Mouse (Mus musculus): Measurements from ENCODE around the gene Cpsf4.
"Not testable (repeated sequence)": the region's sequence is repeated elsewhere in the genome, so short reads cannot be mapped to it uniquely, and the experiment has no call there.

The Cpsf4 gene

GRCm38 (mm10) chr5:145207385-145207784, 40.4 kb downstream of the Cpsf4 start:
- Histone ChIP-seq H3K9me3 (ENCODE audit: low read length) (no peaks in the 10 kb centered on the region), H3K4me1 (replicated peaks; ENCODE audit: low read depth, low read length) (peaks cover 55% of the 10 kb centered on the region), H3K4me3 (replicated peaks; ENCODE audit: low read length) (0 out of 2 replicates have a peak overlapping the region, but pooled peaks have one; percentile 2), H3K36me3 (ENCODE audit: insufficient read depth, low read length) (peaks cover 35% of the 10 kb centered on the region), H3K27me3 (ENCODE audit: insufficient read depth, low read length) (no peaks in the 10 kb centered on the region)
- TF ChIP-seq POU5F1 (IDR thresholded peaks at IDR 0.05; ENCODE audit: borderline replicate concordance, low read length) = no peak
- no peak for TF ChIP-seq CTCF (conservative IDR thresholded peaks at IDR 0.05; ENCODE audit: low read length)
- no peak for TF ChIP-seq NANOG (IDR thresholded peaks at IDR 0.05; ENCODE audit: borderline replicate concordance, low read length)

GRCm38 (mm10) chr5:145207954-145208353, 40.9 kb downstream of the Cpsf4 start:
- Histone ChIP-seq H3K4me3 (replicated peaks; ENCODE audit: low read length) (0 out of 2 replicates have a peak overlapping the region, but pooled peaks have one; percentile 2), H3K27me3 (ENCODE audit: insufficient read depth, low read length) (no peaks in the 10 kb centered on the region), H3K36me3 (ENCODE audit: insufficient read depth, low read length) (peaks cover 40% of the 10 kb centered on the region), H3K4me1 (replicated peaks; ENCODE audit: low read depth, low read length) (peaks cover 50% of the 10 kb centered on the region), H3K9me3 (ENCODE audit: low read length) (no peaks in the 10 kb centered on the region)
- TF ChIP-seq NANOG (IDR thresholded peaks at IDR 0.05; ENCODE audit: borderline replicate concordance, low read length) = no peak
- no peak for TF ChIP-seq POU5F1 (IDR thresholded peaks at IDR 0.05; ENCODE audit: borderline replicate concordance, low read length)

GRCm38 (mm10) chr5:145208391-145208790, 41.4 kb downstream of the Cpsf4 start:
- Histone ChIP-seq H3K4me1 (replicated peaks; ENCODE audit: low read depth, low read length) (peaks cover 45% of the 10 kb centered on the region), H3K4me3 (replicated peaks; ENCODE audit: low read length) (peak overlapping the region; percentile 52), H3K36me3 (ENCODE audit: insufficient read depth, low read length) (peaks cover 44% of the 10 kb centered on the region)
- H3K9me3 ChIP-seq (ENCODE audit: low read length); H3K27me3 ChIP-seq (ENCODE audit: insufficient read depth, low read length): not testable (repeated sequence)

GRCm38 (mm10) chr5:145211340-145211739, 44.3 kb downstream of the Cpsf4 start:
- H3K4me3 ChIP-seq (replicated peaks; ENCODE audit: low read length) = no peak overlapping the region
- no peak for TF ChIP-seq POU5F1 (IDR thresholded peaks at IDR 0.05; ENCODE audit: borderline replicate concordance, low read length)
- no peak for TF ChIP-seq CTCF (conservative IDR thresholded peaks at IDR 0.05; ENCODE audit: low read length)
- TF ChIP-seq NANOG (IDR thresholded peaks at IDR 0.05; ENCODE audit: borderline replicate concordance, low read length) = no peak
- no peaks in the 10 kb centered on the region for H3K27me3 ChIP-seq (ENCODE audit: insufficient read depth, low read length)
- H3K9me3 ChIP-seq (ENCODE audit: low read length) = no peaks in the 10 kb centered on the region
- H3K36me3 ChIP-seq (ENCODE audit: insufficient read depth, low read length) = peaks cover 55% of the 10 kb centered on the region
- H3K4me1 ChIP-seq (replicated peaks; ENCODE audit: low read depth, low read length) = peaks cover 57% of the 10 kb centered on the region

- no peaks in the 10 kb centered on the region for H3K9me3 ChIP-seq (ENCODE audit: low read length)
- H3K27me3 ChIP-seq (ENCODE audit: insufficient read depth, low read length) = no peaks in the 10 kb centered on the region
- peaks cover 58% of the 10 kb centered on the region for H3K36me3 ChIP-seq (ENCODE audit: insufficient read depth, low read length)
- H3K4me1 ChIP-seq (replicated peaks; ENCODE audit: low read depth, low read length) = peaks cover 60% of the 10 kb centered on the region
- no peak for TF ChIP-seq CTCF (conservative IDR thresholded peaks at IDR 0.05; ENCODE audit: low read length)
- no peak for TF ChIP-seq NANOG (IDR thresholded peaks at IDR 0.05; ENCODE audit: borderline replicate concordance, low read length)
- TF ChIP-seq POU5F1 (IDR thresholded peaks at IDR 0.05; ENCODE audit: borderline replicate concordance, low read length) = no peak
- H3K4me3 ChIP-seq (replicated peaks; ENCODE audit: low read length) = no peak overlapping the region
Observed at GRCm38 (mm10) chr5:145212216-145212615, 45.2 kb downstream of the Cpsf4 start.

GRCm38 (mm10) chr5:145213505-145213904, 46.5 kb downstream of the Cpsf4 start:
- TF ChIP-seq CTCF (conservative IDR thresholded peaks at IDR 0.05; ENCODE audit: low read length) = peak; percentile 45
- no peak for TF ChIP-seq NANOG (IDR thresholded peaks at IDR 0.05; ENCODE audit: borderline replicate concordance, low read length)
- H3K36me3 ChIP-seq (ENCODE audit: insufficient read depth, low read length) = peaks cover 55% of the 10 kb centered on the region
- H3K4me3 ChIP-seq (replicated peaks; ENCODE audit: low read length) = no peak overlapping the region
- H3K4me1 ChIP-seq (replicated peaks; ENCODE audit: low read depth, low read length) = peaks cover 63% of the 10 kb centered on the region
- no peaks in the 10 kb centered on the region for H3K27me3 ChIP-seq (ENCODE audit: insufficient read depth, low read length)
- no peaks in the 10 kb centered on the region for H3K9me3 ChIP-seq (ENCODE audit: low read length)

- TF ChIP-seq NANOG (IDR thresholded peaks at IDR 0.05; ENCODE audit: borderline replicate concordance, low read length) = no peak
- peak; percentile 55 for TF ChIP-seq CTCF (conservative IDR thresholded peaks at IDR 0.05; ENCODE audit: low read length)
- TF ChIP-seq POU5F1 (IDR thresholded peaks at IDR 0.05; ENCODE audit: borderline replicate concordance, low read length) = no peak
- Histone ChIP-seq H3K4me1 (replicated peaks; ENCODE audit: low read depth, low read length) (peaks cover 67% of the 10 kb centered on the region), H3K4me3 (replicated peaks; ENCODE audit: low read length) (peak overlapping the region; percentile 41), H3K9me3 (ENCODE audit: low read length) (no peaks in the 10 kb centered on the region), H3K36me3 (ENCODE audit: insufficient read depth, low read length) (peaks cover 60% of the 10 kb centered on the region), H3K27me3 (ENCODE audit: insufficient read depth, low read length) (no peaks in the 10 kb centered on the region)
Observed at GRCm38 (mm10) chr5:145214679-145215078, 47.7 kb downstream of the Cpsf4 start.

GRCm38 (mm10) chr5:145217746-145218145, 50.7 kb downstream of the Cpsf4 start:
- H3K27me3 ChIP-seq (ENCODE audit: insufficient read depth, low read length) = no peaks in the 10 kb centered on the region
- H3K9me3 ChIP-seq (ENCODE audit: low read length) = no peaks in the 10 kb centered on the region
- TF ChIP-seq NANOG (IDR thresholded peaks at IDR 0.05; ENCODE audit: borderline replicate concordance, low read length) = no peak
- no peak for TF ChIP-seq POU5F1 (IDR thresholded peaks at IDR 0.05; ENCODE audit: borderline replicate concordance, low read length)
- TF ChIP-seq CTCF (conservative IDR thresholded peaks at IDR 0.05; ENCODE audit: low read length) = no peak
- peak overlapping the region; percentile 72 for H3K4me3 ChIP-seq (replicated peaks; ENCODE audit: low read length)
- H3K4me1 ChIP-seq (replicated peaks; ENCODE audit: low read depth, low read length) = peaks cover 82% of the 10 kb centered on the region
- H3K36me3 ChIP-seq (ENCODE audit: insufficient read depth, low read length) = peaks cover 54% of the 10 kb centered on the region

GRCm38 (mm10) chr5:145218206-145218605, 51.2 kb downstream of the Cpsf4 start:
- peaks cover 50% of the 10 kb centered on the region for H3K36me3 ChIP-seq (ENCODE audit: insufficient read depth, low read length)
- TF ChIP-seq NANOG (IDR thresholded peaks at IDR 0.05; ENCODE audit: borderline replicate concordance, low read length) (no peak), POU5F1 (IDR thresholded peaks at IDR 0.05; ENCODE audit: borderline replicate concordance, low read length) (no peak), CTCF (conservative IDR thresholded peaks at IDR 0.05; ENCODE audit: low read length) (no peak)
- H3K4me1 ChIP-seq (replicated peaks; ENCODE audit: low read depth, low read length) = peaks cover 86% of the 10 kb centered on the region
- no peaks in the 10 kb centered on the region for H3K9me3 ChIP-seq (ENCODE audit: low read length)
- H3K27me3 ChIP-seq (ENCODE audit: insufficient read depth, low read length) = no peaks in the 10 kb centered on the region
- peak overlapping the region; percentile 72 for H3K4me3 ChIP-seq (replicated peaks; ENCODE audit: low read length)
